Mouse (Mus musculus): ENCODE data around the gene Ubap1l.

DNA sequence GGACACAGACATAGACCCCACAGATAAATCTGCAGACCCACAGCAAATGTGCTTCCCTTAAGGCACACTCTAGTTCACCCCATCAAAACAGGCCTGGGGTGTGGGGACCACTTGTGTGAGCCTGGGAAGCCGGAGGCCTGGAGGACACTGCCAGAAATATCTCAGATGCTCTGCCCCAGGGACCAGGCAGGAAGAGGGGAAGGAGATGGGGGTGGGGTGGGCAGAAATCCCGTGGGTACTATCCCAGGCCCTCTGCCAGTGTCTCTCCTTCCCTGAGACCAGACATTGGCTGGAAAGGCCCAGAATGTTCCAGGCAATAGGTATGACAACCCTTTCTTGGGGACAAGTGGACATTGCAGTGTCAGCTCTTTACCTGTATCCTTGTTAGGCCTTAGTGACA, 32.8 kb downstream of the Ubap1l start:
- TF ChIP-seq CTCF (IDR thresholded peaks at IDR 0.05; ENCODE audit: borderline replicate concordance, insufficient read depth, low read length) (no peak), POLR2A (IDR thresholded peaks at IDR 0.05; ENCODE audit: low read depth, low read length) (no peak)

Data from embryonic fibroblast, embryonic 13.5 days (primary cell).